Mouse (Mus musculus) yolk sac, embryonic 10.5 days (tissue): ENCODE measurements at regions not wholly inside any gene's neighbourhood (a gene's known extent, or its start where the extent isn't known, plus 50 kb on each side); places are given as distances from the start of the nearest gene placed in this dataset.
A peak's percentile ranks its signal among the peaks of the same experiment; 100 is the strongest.

Experiments used
- DNase-seq: peaks from one replicate; pipeline ENCODE4 v3.0.0-alpha.2; 2017; ENCODE audit warnings: low spot score

- no peak for DNase-seq
Observed at GRCm38 (mm10) chr9:94382293-94382692, 155.6 kb downstream of the 1190002N15Rik start.

- DNase-seq, result no peak
Observed at GRCm38 (mm10) chr9:94378835-94379234, 159.0 kb downstream of the 1190002N15Rik start.

GRCm38 (mm10) chr9:94378291-94378690 is 159.6 kb downstream of the 1190002N15Rik start:
- no peak for DNase-seq

GRCm38 (mm10) chr9:94377346-94378039 is 160.4 kb downstream of the 1190002N15Rik start:
- peak; percentile 45 for DNase-seq

DNA sequence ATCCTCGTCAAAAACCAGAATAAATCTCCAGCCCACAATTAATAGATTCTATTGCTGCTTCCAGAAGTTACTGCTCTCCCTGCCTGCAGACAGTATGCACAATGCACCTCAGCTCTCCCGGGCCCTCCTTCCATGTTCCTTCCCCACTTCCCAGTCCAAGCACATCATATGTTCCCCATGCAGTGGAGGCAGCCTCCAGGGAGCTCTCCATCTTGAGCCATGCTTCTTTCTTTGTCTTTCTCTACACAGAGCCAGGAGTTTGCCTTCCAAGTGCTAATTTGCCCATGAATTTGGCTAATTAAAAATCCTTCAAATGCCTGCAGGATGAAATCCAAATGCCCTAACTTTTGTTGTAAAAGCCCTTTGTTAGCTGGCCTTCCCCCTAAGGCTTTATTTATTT is 166.9 kb downstream of the 1190002N15Rik start:
- DNase-seq, result no peak

GRCm38 (mm10) chr9:94368231-94368936 is 169.5 kb downstream of the 1190002N15Rik start:
- no peak for DNase-seq

GRCm38 (mm10) chr9:94361877-94362697 is 175.8 kb downstream of the 1190002N15Rik start:
- DNase-seq, result no peak

GRCm38 (mm10) chr9:94361011-94361410 is 176.9 kb downstream of the 1190002N15Rik start:
- no peak for DNase-seq

GRCm38 (mm10) chr9:94358150-94358549 is 179.7 kb downstream of the 1190002N15Rik start:
- DNase-seq, result no peak

- no peak for DNase-seq
Observed at GRCm38 (mm10) chr9:94342011-94342410, 195.9 kb downstream of the 1190002N15Rik start.

DNA sequence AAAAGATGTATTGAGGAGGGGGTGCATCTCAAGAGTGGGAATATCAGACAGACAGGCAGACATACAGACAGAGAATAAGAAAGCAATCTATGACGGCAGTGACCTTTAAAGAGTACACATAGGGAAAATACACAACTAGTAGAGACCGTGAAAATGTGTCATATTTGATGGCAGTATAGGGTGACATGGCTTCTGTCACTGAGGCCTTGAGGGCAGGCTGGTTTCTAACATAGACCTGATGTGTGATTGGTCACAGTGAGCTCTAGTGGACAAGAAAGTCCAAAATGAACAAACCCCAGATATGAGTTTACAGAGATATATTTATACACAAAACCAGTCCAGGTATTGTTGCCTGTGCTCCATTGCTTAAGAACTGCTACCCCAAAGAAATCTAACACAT is 196.3 kb downstream of the 1190002N15Rik start:
- no peak for DNase-seq

DNA sequence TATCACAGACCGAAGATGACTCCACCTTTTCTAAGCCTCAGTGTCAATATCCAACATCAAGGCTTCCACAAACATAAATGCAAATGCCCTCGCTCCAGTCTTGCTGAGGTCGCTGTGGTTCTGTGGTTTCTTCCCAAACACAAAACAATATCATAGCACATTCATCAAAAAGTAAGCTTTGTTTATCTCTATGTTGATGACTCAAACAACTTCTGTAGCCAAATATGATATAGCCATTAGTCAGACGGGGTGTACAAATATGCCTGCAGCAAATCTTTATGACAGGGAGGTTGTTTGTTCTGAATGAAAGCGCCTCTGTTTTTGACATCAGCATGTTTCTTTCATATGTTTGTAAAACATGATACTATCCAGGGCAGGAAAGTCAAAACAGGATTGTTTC is 204.4 kb downstream of the 1190002N15Rik start:
- DNase-seq, result no peak

DNA sequence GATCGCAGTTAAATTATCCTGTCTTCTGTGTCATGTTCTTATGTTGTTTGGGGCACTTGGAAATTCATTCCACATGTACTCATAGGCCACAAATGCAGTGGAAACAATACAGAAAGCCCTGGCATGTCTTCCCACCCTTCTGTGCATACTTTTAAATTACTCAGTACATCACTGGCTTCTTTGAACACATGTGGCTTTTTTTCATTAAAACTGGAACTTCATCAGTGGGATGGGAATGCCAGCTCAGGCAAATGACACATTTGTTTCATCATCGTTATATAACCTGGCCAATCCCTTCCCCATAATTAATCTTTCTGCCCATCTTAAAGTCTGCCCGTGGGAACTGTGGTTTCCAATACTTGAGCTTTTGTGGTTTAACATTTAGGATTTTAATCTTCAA is 214.9 kb downstream of the 1190002N15Rik start:
- no peak for DNase-seq

- no peak for DNase-seq
Observed at GRCm38 (mm10) chr9:94302575-94302974, 235.3 kb downstream of the 1190002N15Rik start.

DNA sequence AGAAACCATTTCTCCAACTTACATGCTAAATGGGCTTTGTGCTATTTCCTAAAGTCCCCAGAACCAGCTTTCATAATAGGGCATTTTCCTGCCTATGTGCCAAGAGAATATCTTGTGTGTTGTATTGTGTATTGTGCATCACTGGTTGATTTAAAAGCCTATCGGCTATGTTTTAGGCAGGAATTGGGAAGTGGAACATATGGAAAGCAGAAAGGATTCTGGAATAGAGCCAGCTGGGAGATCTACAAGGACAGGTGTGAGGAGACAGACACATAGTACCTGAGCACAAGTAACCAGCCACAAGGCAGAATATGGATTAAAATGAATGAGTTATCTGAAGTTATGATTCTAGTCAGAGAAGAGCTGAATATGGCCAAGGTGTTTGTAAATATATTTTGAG is 236.0 kb downstream of the 1190002N15Rik start:
- no peak for DNase-seq

- no peak for DNase-seq
Observed at GRCm38 (mm10) chr9:94295431-94295830, 242.4 kb downstream of the 1190002N15Rik start.

- no peak for DNase-seq
Observed at GRCm38 (mm10) chr9:94292147-94292546, 245.7 kb downstream of the 1190002N15Rik start.

DNA sequence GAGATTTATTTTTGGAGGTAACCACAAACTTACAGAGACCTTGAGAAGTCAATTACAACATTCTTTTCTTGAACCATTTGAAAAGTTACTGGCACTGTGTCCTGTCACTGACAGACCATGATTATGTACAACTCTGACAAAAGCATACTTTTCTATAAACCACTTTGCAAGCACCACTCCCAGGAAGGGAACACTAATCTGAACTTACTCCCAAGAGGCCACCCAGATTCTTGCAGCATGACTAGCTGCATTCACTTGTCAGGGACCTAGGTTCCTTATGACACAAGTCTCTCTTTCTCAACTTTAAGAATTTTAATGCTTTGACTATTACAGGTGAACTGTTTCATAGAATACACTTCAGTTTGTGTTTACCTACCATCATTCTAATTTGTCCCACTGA is 248.3 kb downstream of the 1190002N15Rik start:
- no peak for DNase-seq

- DNase-seq, result no peak
Observed at GRCm38 (mm10) chr9:94287559-94287958, 250.3 kb downstream of the 1190002N15Rik start.

GRCm38 (mm10) chr9:94278657-94279585 is 259.0 kb downstream of the 1190002N15Rik start:
- no peak for DNase-seq

DNA sequence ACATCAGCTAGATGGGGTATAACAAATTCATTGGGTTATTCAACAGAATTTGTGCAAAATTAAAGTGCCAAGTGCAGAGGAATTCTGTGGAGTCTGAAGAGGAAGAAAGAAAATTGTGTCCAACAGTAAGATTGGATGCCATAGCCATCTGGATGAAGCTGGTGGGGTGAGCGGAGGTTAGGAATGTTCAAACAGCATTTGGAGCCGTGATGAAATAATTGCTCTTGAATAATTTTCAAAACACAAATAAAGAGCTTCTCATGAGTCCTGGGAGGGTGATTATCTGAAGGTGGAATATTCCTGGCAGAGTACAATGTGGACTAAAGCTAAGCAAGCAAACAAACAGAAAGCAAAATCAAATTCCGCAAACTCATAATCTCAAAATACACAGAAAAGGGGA is 260.8 kb downstream of the 1190002N15Rik start:
- DNase-seq, result no peak

DNA sequence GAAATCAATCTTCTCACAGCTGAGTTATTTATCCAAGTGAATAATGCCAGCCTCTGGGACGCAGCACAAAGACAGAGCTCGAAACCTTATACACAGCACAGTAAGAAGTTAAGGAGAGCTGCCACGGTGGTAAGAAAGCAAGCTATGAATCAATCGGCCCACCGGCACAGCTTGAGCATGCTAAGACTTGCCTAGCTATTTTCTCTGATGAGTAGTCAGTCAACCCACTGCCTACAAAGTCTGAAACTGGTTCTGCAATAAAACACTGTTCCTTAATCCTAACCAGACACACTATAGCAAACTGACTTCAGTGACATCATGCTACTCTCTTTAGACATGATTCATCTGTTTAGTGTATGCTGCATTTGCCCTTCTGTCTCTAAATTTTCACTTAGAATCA is 268.7 kb downstream of the 1190002N15Rik start:
- no peak for DNase-seq
